Mouse (Mus musculus) cerebellum, adult 2 months (tissue): ENCODE data around the gene Stim2. TPM values are rescaled to one million over a fixed set of nuclear protein-coding genes. Genes with fewer than 3 reads are reported as not detected.

Experiments used
- DNase-seq, 2 experiments: peaks; one replicate each; pipeline ENCODE4 v3.0.0; 2021
- H3K27ac ChIP-seq: fragments of 200-500 bp; 2 replicates; pipeline ENCODE4 v1.5.1; 2012; ENCODE audit warnings: low read length, control low read depth, inconsistent platforms; ENCODE audit not compliant: insufficient read depth
- H3K27me3 ChIP-seq: fragments of 200-500 bp; 2 replicates; pipeline ENCODE4 v1.6.1; 2012; ENCODE audit warnings: inconsistent platforms, mild to moderate bottlenecking, low read length, moderate library complexity; ENCODE audit not compliant: control insufficient read depth, insufficient read depth
- H3K4me1 ChIP-seq: fragments of 200-500 bp; 2 replicates; pipeline ENCODE4 v1.6.1; 2011; ENCODE audit warnings: low read length; ENCODE audit not compliant: control insufficient read depth, insufficient read depth
- H3K4me3 ChIP-seq: fragments of 200-500 bp; replicated peaks from 2 replicates; pipeline ENCODE3; 2011; ENCODE audit warnings: mild to moderate bottlenecking, low read depth, low read length, control low read depth; ENCODE audit not compliant: insufficient read depth
- CTCF ChIP-seq: fragments of 200-500 bp; IDR thresholded peaks from 2 replicates; pipeline ENCODE4 v1.5.1; 2011; ENCODE audit warnings: low read depth, mild to moderate bottlenecking, control low read depth, low read length, moderate library complexity, borderline replicate concordance; ENCODE audit not compliant: insufficient read depth
- POLR2A ChIP-seq: fragments of 200-500 bp; IDR thresholded peaks from 2 replicates; pipeline ENCODE4 v1.6.1; 2011; ENCODE audit warnings: low read length, control low read depth, borderline replicate concordance; ENCODE audit not compliant: insufficient read depth
- WGBS: fragments of 180-500 bp; shearing (Covaris S2); methylation state at CpG from one replicate; pipeline ENCODE4 v1.1.7; 2018; 5-methylcytosine and 5-hydroxymethylcytosine counted together
- polyA plus RNA-seq: library from polyadenylated mRNA; depleted of rRNA; stranded (reverse); fragments of >200 nt; gene quantifications from 2 replicates; pipeline ENCODE4 v1.2.3, GENCODE M21; 2012

The Stim2 gene
- polyA plus RNA-seq, 1 experiment, result 28.2 TPM

- Histone ChIP-seq H3K4me3 (peak overlapping the region; percentile 80), H3K4me1 (no peaks in the 10 kb centered on the region), H3K27ac (peak overlapping the region; percentile 89), H3K27me3 (no peaks in the 10 kb centered on the region)
- peak; percentile 90 to 93 for DNase-seq
- under 1% methylated on average over 34 of the region's 34 CpGs for WGBS
- TF ChIP-seq CTCF (no peak), POLR2A (peak; percentile 57; the same call in 1 of the 2 replicates)
Observed at GRCm38 (mm10) chr5:53995316-53995715, 3.0 kb upstream of the Stim2 start.

GRCm38 (mm10) chr5:53996822-53997221, 1.5 kb upstream of the Stim2 start:
- no peaks in the 10 kb centered on the region for H3K4me1 ChIP-seq
- H3K4me3 ChIP-seq, result no peak overlapping the region
- 92% methylated on average over 6 of the region's 6 CpGs for WGBS
- no peak overlapping the region for H3K27ac ChIP-seq
- H3K27me3 ChIP-seq, result no peaks in the 10 kb centered on the region
- no peak for TF ChIP-seq POLR2A
- TF ChIP-seq CTCF, result no peak
- no peak for DNase-seq

GRCm38 (mm10) chr5:53998743-53999460, 603 bp downstream of the Stim2 start:
- Histone ChIP-seq H3K27me3 (no peaks in the 10 kb centered on the region), H3K27ac (peak overlapping the region; percentile 65), H3K4me3 (peak overlapping the region; percentile 75), H3K4me1 (no peaks in the 10 kb centered on the region; the same call in 1 of the 2 replicates)
- DNase-seq, result peak; percentile 74 to 82
- WGBS, result 1% methylated on average over 73 of the region's 76 CpGs
- TF ChIP-seq POLR2A, result no peak
- no peak for TF ChIP-seq CTCF

- Histone ChIP-seq H3K4me3 (peak overlapping the region; percentile 75), H3K27me3 (no peaks in the 10 kb centered on the region), H3K4me1 (no peaks in the 10 kb centered on the region; the same call in 1 of the 2 replicates), H3K27ac (peak overlapping the region; percentile 65)
- under 1% methylated on average over 6 of the region's 6 CpGs for WGBS
- TF ChIP-seq POLR2A, result no peak
- no peak for TF ChIP-seq CTCF
- no peak for DNase-seq
Observed at GRCm38 (mm10) chr5:53999461-53999770, 1.1 kb downstream of the Stim2 start.

- H3K27ac ChIP-seq, result no peak overlapping the region
- H3K27me3 ChIP-seq, result no peaks in the 10 kb centered on the region
- H3K4me3 ChIP-seq, result peak overlapping the region; percentile 75
- TF ChIP-seq POLR2A (no peak), CTCF (no peak)
- H3K4me1 ChIP-seq, result no peaks in the 10 kb centered on the region; the same call in 1 of the 2 replicates
- WGBS, result 0% methylated on average over 2 of the region's 2 CpGs
- no peak for DNase-seq
Observed at GRCm38 (mm10) chr5:53999831-54000230, 1.5 kb downstream of the Stim2 start.

- DNase-seq, result no peak
- TF ChIP-seq CTCF (no peak), POLR2A (no peak)
- WGBS, result 46% methylated on average over 5 of the region's 5 CpGs
- Histone ChIP-seq H3K4me3 (no peak overlapping the region), H3K27ac (no peak overlapping the region), H3K4me1 (no peaks in the 10 kb centered on the region; the same call in 1 of the 2 replicates), H3K27me3 (no peaks in the 10 kb centered on the region)
Observed at GRCm38 (mm10) chr5:54001021-54001420, 2.7 kb downstream of the Stim2 start.

- Histone ChIP-seq H3K4me1 (peaks cover 6% of the 10 kb centered on the region; the same call in 1 of the 2 replicates), H3K4me3 (no peak overlapping the region), H3K27me3 (no peaks in the 10 kb centered on the region), H3K27ac (no peak overlapping the region)
- no peak for TF ChIP-seq CTCF
- TF ChIP-seq POLR2A, result no peak
- 81% methylated on average over 2 of the region's 2 CpGs for WGBS
- DNase-seq, result no peak
Observed at GRCm38 (mm10) chr5:54005111-54005864, 7.0 kb downstream of the Stim2 start.

- WGBS, result 63% methylated on average over 6 of the region's 6 CpGs
- no peak overlapping the region for H3K4me3 ChIP-seq
- TF ChIP-seq POLR2A (no peak), CTCF (no peak)
- DNase-seq, result no peak
- no peaks in the 10 kb centered on the region for H3K27me3 ChIP-seq
- no peak overlapping the region for H3K27ac ChIP-seq
- H3K4me1 ChIP-seq, result peaks cover 7% of the 10 kb centered on the region; the same call in 1 of the 2 replicates
Observed at GRCm38 (mm10) chr5:54005865-54006225, 7.5 kb downstream of the Stim2 start.

- H3K4me3 ChIP-seq, result no peak overlapping the region
- WGBS, result 97% methylated on average over 1 of the region's 1 CpGs
- TF ChIP-seq CTCF, result no peak
- no peak for TF ChIP-seq POLR2A
- H3K27ac ChIP-seq, result no peak overlapping the region
- H3K27me3 ChIP-seq, result no peaks in the 10 kb centered on the region
- peaks cover 7% of the 10 kb centered on the region; the same call in 1 of the 2 replicates for H3K4me1 ChIP-seq
- no peak for DNase-seq
Observed at GRCm38 (mm10) chr5:54006845-54007244, 8.5 kb downstream of the Stim2 start.
